Mouse (Mus musculus): ENCODE measurements around the gene Ccr9. TPM values are rescaled to one million over a fixed set of nuclear protein-coding genes. Genes with fewer than 3 reads are reported as not detected.
"Not testable (repeated sequence)": the region's sequence is repeated elsewhere in the genome, so short reads cannot be mapped to it uniquely, and the experiment has no call there.

Ccr9 gene
- polyA plus RNA-seq, 1 experiment from 2014 or later, result 0.10 TPM

DNA sequence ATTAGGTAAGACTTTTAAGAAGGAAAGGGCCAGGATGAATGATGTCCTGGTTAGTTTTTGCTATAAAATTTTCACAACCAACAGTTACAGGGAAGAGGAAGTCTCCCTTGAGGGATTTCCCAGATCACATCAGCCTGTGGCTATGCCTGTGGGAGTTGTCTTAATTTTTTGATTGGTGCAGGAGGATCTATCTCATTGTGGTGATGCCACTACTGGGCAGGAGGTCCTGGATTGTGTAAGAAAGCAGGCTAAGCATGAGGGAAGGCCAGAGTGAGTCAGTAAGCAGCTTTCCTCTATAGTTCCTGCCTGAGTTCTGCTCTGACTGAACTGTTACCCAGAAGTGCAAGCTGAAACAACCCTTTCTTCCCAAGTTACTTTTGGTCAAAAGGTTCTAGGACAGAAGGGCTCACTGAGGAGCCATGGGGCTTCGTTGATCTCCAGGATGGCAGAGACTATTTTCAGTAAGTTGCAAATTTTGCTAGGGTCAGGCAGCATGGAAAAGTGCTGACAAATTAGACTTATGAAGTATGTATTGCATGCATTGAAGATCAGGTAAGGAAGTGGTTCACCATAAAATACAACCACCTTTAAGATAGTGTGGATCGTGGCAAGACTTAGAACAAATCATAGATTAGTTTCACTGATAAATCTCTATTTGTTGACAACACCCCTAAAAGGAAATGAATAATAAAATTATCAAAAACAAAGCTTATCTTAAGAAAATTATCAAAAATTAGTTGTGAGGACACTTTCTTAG is 44.7 kb downstream of the Ccr9 start:
- no peaks in the 10 kb centered on the region for H3K36me3 ChIP-seq (replicated peaks)
- no peak overlapping the region for H3K4me2 ChIP-seq
- no peak overlapping the region for H3K9ac ChIP-seq
- H3K4me1 ChIP-seq, result no peaks in the 10 kb centered on the region
- no peak overlapping the region for H3K27ac ChIP-seq
- no peak for ATAC-seq (ENCODE audit: low FRiP score)
- H3K9me3 ChIP-seq, result no peaks in the 10 kb centered on the region
- WGBS, result 69% methylated on average over 2 of the region's 2 CpGs
- H3K27me3 ChIP-seq, result no peaks in the 10 kb centered on the region
- H3K4me3 ChIP-seq (replicated peaks), result no peak overlapping the region

DNA sequence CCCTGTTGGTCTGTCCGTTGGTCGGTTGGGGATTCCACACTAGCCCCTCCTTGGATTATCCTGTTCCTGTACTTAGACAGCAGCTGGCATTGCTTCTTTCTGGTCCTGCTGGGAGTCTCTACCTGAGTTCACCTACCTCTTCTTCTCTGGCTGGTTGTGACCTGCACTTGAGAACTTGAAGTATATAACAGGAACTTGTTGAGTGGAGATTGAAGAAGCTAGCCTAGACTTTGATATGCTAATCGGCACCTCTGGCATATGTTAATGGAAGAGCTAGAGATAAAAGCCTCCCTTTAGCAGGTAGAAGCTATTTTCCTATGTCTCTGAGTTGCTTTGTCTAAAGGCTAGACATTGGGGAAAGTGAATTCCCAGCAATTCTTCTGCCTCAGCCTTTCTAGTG is 53.0 kb downstream of the Ccr9 start:
- 77% methylated on average over 3 of the region's 3 CpGs for WGBS
- no peak for ATAC-seq (ENCODE audit: low FRiP score)
- no peaks in the 10 kb centered on the region for H3K36me3 ChIP-seq (replicated peaks)

DNA sequence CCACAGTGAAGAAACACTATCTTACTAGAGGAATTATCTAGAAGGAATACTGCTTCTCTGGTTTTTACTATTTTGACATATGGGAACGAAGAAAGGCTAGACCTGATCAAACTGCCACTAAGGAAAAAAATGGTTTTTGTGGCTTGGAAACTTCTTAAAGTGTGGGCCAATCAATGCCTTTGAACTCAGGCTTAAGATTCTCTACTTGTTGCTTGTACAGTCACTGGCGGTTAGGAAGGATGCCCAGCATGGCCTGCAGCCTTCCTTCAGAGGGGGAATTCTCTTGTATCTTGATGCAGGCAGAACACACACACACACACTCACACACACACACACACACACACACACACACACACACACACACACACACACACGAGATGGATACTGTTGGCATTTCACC is 55.9 kb downstream of the Ccr9 start:
- H3K36me3 ChIP-seq (replicated peaks), result no peaks in the 10 kb centered on the region
- no peaks in the 10 kb centered on the region for H3K9me3 ChIP-seq
- 64% methylated on average over 3 of the region's 3 CpGs for WGBS
- no peak overlapping the region for H3K9ac ChIP-seq
- H3K27ac ChIP-seq, result no peak overlapping the region
- H3K4me1 ChIP-seq, result no peaks in the 10 kb centered on the region
- H3K4me3 ChIP-seq (replicated peaks), result no peak overlapping the region
- H3K4me2 ChIP-seq, result no peak overlapping the region
- ATAC-seq (ENCODE audit: low FRiP score), result no peak
- H3K27me3 ChIP-seq, result no peaks in the 10 kb centered on the region

More for the DNA sequence above, 53.0 kb downstream of the Ccr9 start:
- Histone ChIP-seq H3K27me3 (no peaks in the 10 kb centered on the region), H3K9me3 (no peaks in the 10 kb centered on the region), H3K27ac (no peak overlapping the region), H3K9ac (no peak overlapping the region), H3K4me3 (replicated peaks) (no peak overlapping the region), H3K4me1 (no peaks in the 10 kb centered on the region), H3K4me2 (no peak overlapping the region)

DNA sequence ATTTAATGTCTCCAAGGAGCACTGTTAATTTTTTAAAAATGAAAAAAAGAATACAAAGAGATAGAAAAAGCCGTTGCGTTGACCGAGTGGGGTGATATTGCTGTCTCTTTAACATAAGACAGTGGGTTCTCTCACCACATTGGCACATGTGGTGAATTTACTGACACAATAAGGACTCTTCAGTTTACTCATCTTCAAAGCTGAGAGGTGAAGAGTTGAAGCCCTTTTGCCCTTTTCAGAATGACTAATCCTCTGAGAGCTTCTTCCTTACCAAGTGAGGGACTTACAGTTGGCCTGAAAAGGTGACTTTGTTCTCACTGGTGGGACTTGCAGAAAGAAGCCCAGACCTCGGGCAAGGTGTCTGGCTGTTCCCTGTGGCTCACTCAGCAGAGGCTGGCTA is 62.6 kb downstream of the Ccr9 start:
- 89% methylated on average over 4 of the region's 4 CpGs for WGBS
- no peak for ATAC-seq (ENCODE audit: low FRiP score)
- H3K4me1 ChIP-seq, result no peaks in the 10 kb centered on the region

DNA sequence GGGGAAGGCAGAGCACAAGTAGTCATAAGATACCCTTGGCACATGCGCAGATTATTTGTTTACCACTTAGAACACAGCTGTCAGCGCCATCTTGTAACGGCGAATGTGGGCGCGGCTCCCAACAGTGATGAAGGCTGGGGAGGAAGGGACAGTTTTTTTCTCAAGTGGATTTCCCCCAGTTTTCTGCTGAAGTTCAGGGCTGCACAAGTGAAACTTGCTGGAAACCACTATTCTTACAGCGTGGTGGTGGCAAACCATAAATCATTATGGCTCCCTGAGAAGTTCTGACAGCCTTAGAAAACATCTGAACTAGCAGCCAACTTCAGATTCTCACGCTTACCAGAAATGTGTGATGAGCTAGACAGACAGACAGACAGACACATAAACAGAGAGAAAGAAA is 71.4 kb downstream of the Ccr9 start:
- WGBS, result 91% methylated on average over 8 of the region's 8 CpGs
- not testable (repeated sequence) for H3K9me3 ChIP-seq; H3K4me2 ChIP-seq; H3K27ac ChIP-seq; H3K9ac ChIP-seq; H3K27me3 ChIP-seq; H3K36me3 ChIP-seq (replicated peaks); H3K4me1 ChIP-seq; H3K4me3 ChIP-seq (replicated peaks); ATAC-seq (ENCODE audit: low FRiP score)

More for the DNA sequence above, 62.6 kb downstream of the Ccr9 start:
- no peaks in the 10 kb centered on the region for H3K9me3 ChIP-seq
- H3K9ac ChIP-seq, result no peak overlapping the region
- H3K27ac ChIP-seq, result no peak overlapping the region
- H3K4me3 ChIP-seq (replicated peaks), result no peak overlapping the region
- no peaks in the 10 kb centered on the region for H3K27me3 ChIP-seq
- no peak overlapping the region for H3K4me2 ChIP-seq
- H3K36me3 ChIP-seq (replicated peaks), result no peaks in the 10 kb centered on the region

DNA sequence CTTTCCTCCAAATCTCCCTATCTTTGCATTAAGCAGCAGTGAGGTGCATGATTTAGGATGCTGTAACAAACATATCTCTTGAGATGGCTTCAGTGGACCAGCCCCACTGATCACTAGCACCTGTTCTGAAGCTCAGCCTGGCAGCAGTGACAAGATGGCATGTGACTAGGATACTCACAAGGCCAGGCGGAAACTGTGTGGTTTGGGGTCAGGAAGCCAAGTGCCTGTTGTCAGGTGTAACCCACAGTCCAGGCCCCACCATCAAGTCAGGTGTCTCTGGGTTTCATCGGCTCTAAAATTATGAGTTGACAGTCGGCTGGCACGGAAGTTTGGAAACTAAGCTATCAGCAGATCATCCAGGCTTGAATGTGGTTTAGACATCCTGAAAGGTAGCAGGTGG is 76.1 kb downstream of the Ccr9 start:
- H3K9me3 ChIP-seq, result no peaks in the 10 kb centered on the region
- no peak overlapping the region for H3K9ac ChIP-seq
- H3K36me3 ChIP-seq (replicated peaks), result no peaks in the 10 kb centered on the region
- no peak overlapping the region for H3K4me2 ChIP-seq
- H3K4me1 ChIP-seq, result no peaks in the 10 kb centered on the region
- 97% methylated on average over 4 of the region's 4 CpGs for WGBS
- H3K27me3 ChIP-seq, result no peaks in the 10 kb centered on the region
- H3K4me3 ChIP-seq (replicated peaks), result no peak overlapping the region
- no peak for ATAC-seq (ENCODE audit: low FRiP score)
- no peak overlapping the region for H3K27ac ChIP-seq

DNA sequence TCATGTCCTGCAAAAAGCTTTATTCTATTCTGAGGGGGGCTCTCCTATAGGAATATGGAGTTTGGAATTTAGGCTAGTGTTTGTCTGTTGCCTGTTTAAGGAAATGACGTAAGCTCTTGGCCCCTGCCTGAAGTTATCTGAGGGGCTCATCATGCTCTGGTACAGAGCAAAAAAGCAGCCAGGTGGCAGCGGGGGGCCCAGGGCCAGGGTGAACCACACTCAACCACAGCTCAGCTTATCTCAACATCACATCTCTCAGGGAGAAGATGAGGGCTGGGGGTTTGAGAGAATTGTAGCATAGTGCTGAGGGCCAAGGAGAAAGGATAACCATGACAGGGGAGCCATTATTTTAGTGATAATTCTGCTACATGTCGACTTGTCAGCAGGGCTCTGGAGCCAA is 78.5 kb downstream of the Ccr9 start:
- no peaks in the 10 kb centered on the region for H3K27me3 ChIP-seq
- H3K36me3 ChIP-seq (replicated peaks), result no peaks in the 10 kb centered on the region
- no peaks in the 10 kb centered on the region for H3K9me3 ChIP-seq
- ATAC-seq (ENCODE audit: low FRiP score), result no peak
- no peak overlapping the region for H3K4me3 ChIP-seq (replicated peaks)
- no peak overlapping the region for H3K4me2 ChIP-seq
- WGBS, result 90% methylated on average over 3 of the region's 3 CpGs
- H3K4me1 ChIP-seq, result no peaks in the 10 kb centered on the region
- no peak overlapping the region for H3K9ac ChIP-seq
- no peak overlapping the region for H3K27ac ChIP-seq

DNA sequence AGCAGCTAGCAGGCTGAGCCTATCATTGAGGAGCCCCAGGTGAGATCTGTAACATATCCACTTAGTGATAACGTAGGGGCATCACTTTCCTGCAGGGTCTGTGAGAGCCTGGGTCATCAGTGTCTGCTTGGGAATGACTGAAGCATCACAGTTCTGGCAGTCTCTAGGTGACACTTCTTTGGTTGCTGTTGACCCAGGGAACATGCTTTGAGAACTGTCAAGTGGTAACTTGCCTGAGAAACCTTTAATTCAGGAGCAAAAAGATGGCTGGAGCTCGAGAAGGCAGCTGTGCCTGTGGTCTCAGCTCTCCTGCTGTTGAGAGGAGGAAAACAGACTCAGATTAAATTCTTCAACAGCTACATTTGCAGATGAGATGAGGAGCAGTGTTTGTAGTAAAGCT is 79.1 kb downstream of the Ccr9 start:
- H3K36me3 ChIP-seq (replicated peaks), result no peaks in the 10 kb centered on the region
- no peaks in the 10 kb centered on the region for H3K27me3 ChIP-seq

DNA sequence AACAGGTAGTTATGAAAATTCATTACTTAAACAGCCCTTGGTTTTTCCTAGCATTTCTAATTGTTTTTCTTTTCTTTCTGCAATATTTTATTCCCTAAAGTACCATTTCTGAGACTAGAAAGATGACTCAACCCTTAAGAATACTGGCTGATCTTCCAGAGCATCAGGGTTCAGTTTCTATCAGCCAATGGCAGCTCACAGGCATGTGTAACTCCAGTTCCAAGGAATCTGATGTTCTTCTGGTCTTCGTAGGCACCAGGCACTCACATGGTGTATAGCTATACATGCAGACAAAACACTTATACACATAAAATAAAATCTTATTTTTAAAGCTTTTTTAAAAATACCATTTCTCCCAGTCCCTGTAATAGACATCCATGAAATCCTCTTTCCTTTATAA is 79.9 kb downstream of the Ccr9 start:
- 83% methylated on average over 1 of the region's 1 CpGs for WGBS
- Histone ChIP-seq H3K4me3 (replicated peaks) (no peak overlapping the region), H3K9ac (no peak overlapping the region), H3K27me3 (no peaks in the 10 kb centered on the region), H3K4me2 (no peak overlapping the region), H3K36me3 (replicated peaks) (no peaks in the 10 kb centered on the region), H3K4me1 (no peaks in the 10 kb centered on the region), H3K27ac (no peak overlapping the region), H3K9me3 (no peaks in the 10 kb centered on the region)
- no peak for ATAC-seq (ENCODE audit: low FRiP score)

More for the DNA sequence above, 79.1 kb downstream of the Ccr9 start:
- Histone ChIP-seq H3K4me1 (no peaks in the 10 kb centered on the region), H3K4me2 (no peak overlapping the region), H3K9ac (no peak overlapping the region), H3K27ac (no peak overlapping the region), H3K4me3 (replicated peaks) (no peak overlapping the region), H3K9me3 (no peaks in the 10 kb centered on the region)
- 69% methylated on average over 2 of the region's 2 CpGs for WGBS
- ATAC-seq (ENCODE audit: low FRiP score), result no peak

DNA sequence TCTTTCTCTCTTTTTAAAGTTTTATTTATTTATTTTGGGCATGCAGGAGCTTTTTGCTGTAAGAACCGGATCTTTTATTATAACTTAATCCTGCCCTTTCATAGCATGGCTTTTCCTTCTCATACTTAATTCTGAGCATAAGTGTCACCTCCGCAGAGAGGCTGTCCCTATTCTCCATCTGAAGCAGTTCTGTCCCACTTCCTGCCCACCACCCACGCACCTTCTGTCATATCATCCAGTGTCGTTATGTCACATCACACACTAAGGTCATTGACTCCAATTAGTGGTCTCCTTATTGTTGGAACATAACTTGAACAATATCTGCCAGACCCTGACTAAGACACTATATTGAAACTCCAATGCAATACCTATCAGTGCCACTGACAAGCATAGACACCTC is 80.4 kb downstream of the Ccr9 start:
- ATAC-seq (ENCODE audit: low FRiP score), result no peak
- H3K9ac ChIP-seq, result no peak overlapping the region
- H3K4me1 ChIP-seq, result no peaks in the 10 kb centered on the region
- H3K9me3 ChIP-seq, result no peaks in the 10 kb centered on the region
- 84% methylated on average over 4 of the region's 4 CpGs for WGBS
- no peak overlapping the region for H3K4me2 ChIP-seq
- no peaks in the 10 kb centered on the region for H3K27me3 ChIP-seq
- H3K4me3 ChIP-seq (replicated peaks), result no peak overlapping the region
- H3K36me3 ChIP-seq (replicated peaks), result no peaks in the 10 kb centered on the region
- no peak overlapping the region for H3K27ac ChIP-seq

DNA sequence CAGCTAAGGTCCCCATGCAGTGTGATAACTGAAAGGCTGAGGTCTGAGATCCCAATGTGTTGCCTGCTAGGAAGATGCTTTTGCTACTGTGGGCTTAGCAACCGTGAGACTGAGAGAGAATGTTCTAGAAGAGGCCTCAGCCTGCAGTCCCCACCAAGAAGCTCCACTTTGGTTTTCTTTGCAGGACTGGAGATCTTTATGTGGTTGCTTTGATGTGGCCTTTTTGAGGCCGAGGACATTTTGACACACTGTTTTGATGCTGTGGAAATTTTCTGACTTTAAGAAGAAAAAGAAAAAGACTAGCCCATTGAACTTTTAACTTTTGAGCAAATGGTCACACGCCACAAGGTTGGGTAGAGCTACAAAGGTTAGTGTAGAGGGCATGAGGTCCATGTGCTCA is 82.6 kb downstream of the Ccr9 start:
- WGBS, result 88% methylated on average over 3 of the region's 3 CpGs
- H3K4me1 ChIP-seq, result no peaks in the 10 kb centered on the region

DNA sequence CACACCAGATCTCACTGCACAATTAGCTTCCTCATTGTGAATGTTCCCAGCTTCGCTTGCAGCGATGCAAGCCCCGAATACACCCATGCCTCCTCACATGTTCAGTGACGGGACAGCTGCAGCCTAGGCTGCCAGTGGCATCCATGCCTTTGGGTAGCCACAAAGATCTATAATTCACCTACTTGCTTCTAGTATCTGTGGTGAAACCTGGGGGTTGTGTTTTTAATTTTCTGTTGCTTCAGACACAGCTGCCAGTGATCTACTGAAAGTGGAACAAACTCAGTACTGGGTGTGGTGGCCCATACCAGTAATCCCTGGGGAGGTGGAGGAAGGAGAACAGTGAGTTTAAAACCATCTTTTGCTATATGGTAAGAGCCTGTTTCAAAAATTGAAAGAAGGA is 84.6 kb downstream of the Ccr9 start:
- WGBS, result 87% methylated on average over 4 of the region's 4 CpGs
- H3K4me3 ChIP-seq (replicated peaks), result no peak overlapping the region

More for the DNA sequence above, 82.6 kb downstream of the Ccr9 start:
- no peak for ATAC-seq (ENCODE audit: low FRiP score)
- Histone ChIP-seq H3K9ac (no peak overlapping the region), H3K36me3 (replicated peaks) (no peaks in the 10 kb centered on the region), H3K4me2 (no peak overlapping the region), H3K9me3 (no peaks in the 10 kb centered on the region), H3K27ac (no peak overlapping the region), H3K27me3 (no peaks in the 10 kb centered on the region), H3K4me3 (replicated peaks) (no peak overlapping the region)

DNA sequence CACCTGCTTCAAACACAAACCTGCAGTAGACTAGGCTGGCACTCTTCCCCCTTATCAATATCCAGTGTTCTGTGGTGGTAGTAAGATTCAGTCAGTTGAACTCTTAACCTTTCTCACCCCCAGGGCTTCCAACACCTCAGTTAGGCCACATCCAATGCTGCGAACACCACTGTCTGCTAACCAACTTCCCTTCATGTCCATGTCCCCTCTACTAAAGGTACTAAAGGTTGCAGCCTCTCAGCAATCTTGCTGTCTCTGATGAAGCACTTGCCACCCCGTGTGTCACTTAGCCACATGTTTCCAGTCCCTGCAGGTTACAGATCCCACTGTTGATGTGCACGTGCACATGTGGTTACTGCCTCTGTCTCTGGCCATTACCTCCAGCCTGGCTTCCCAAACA is 85.5 kb downstream of the Ccr9 start:
- Histone ChIP-seq H3K4me3 (replicated peaks) (no peak overlapping the region), H3K36me3 (replicated peaks) (no peaks in the 10 kb centered on the region), H3K4me2 (no peak overlapping the region), H3K27me3 (no peaks in the 10 kb centered on the region), H3K4me1 (no peaks in the 10 kb centered on the region), H3K9ac (no peak overlapping the region), H3K9me3 (no peaks in the 10 kb centered on the region), H3K27ac (no peak overlapping the region)
- WGBS, result 81% methylated on average over 3 of the region's 3 CpGs
- ATAC-seq (ENCODE audit: low FRiP score), result no peak

More for the DNA sequence above, 84.6 kb downstream of the Ccr9 start:
- H3K27ac ChIP-seq, result no peak overlapping the region
- H3K4me2 ChIP-seq, result no peak overlapping the region
- H3K9ac ChIP-seq, result no peak overlapping the region
- H3K27me3 ChIP-seq, result no peaks in the 10 kb centered on the region
- no peaks in the 10 kb centered on the region for H3K36me3 ChIP-seq (replicated peaks)
- no peaks in the 10 kb centered on the region for H3K4me1 ChIP-seq
- no peaks in the 10 kb centered on the region for H3K9me3 ChIP-seq
- ATAC-seq (ENCODE audit: low FRiP score), result no peak

All from forebrain, embryonic 12.5 days (tissue).